Mouse (Mus musculus) erythroid progenitor cell, adult 5-6 weeks (primary cell): ENCODE results near the gene Socs7. TPM values are rescaled to one million over a fixed set of nuclear protein-coding genes. Genes with fewer than 3 reads are reported as not detected.
A peak's percentile ranks its signal among the peaks of the same experiment; 100 is the strongest.

Experiments
- ATAC-seq: replicated peaks from 2 replicates; pipeline ENCODE4 v1.8.0; 2016; ENCODE audit warnings: moderate number of reproducible peaks, mild to moderate bottlenecking, moderate TSS enrichment, inconsistent platforms; ENCODE audit not compliant: poor library complexity, low FRiP score, severe bottlenecking
- total RNA-seq, 2 experiments: library from RNA; stranded (forward) in 1 of 2; stranded (reverse) in 1 of 2; fragments of 150-400 nt in 1 of 2; fragments of 186-747, 209-891 nt in 1 of 2; gene quantifications; 2 replicates each; pipeline versions ENCODE4 v1.2.3 to v1.2.4; 2015 to 2017; ENCODE audit warnings: low replicate concordance in 2 of 2

Socs7 gene
- total RNA-seq, 2 experiments from 2014 or later = 2.5 to 5.4 TPM

- ATAC-seq = no peak
These were observed 11.1 kb downstream of the Socs7 start for GRCm38 (mm10) chr11:97373402-97373801.

DNA sequence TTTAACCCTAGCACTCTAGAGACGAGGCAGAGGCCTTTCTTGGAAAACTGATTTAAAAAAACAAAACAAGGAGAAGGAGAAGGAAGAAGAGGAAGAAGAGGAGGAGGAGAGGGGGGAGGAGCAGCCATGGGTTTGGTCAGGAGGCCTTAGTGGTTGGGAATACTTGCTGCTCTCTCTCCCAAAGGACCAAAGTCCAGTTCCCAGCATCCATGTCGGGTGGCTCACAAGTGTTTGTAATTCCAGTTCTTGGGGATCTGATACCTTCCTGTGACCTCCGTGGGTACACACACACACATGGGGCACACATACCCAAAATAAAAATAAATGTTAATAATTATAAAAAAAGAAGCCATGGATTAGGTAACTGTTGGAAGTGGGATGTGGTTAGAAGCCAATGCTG, 17.7 kb downstream of the Socs7 start:
- no peak for ATAC-seq

DNA sequence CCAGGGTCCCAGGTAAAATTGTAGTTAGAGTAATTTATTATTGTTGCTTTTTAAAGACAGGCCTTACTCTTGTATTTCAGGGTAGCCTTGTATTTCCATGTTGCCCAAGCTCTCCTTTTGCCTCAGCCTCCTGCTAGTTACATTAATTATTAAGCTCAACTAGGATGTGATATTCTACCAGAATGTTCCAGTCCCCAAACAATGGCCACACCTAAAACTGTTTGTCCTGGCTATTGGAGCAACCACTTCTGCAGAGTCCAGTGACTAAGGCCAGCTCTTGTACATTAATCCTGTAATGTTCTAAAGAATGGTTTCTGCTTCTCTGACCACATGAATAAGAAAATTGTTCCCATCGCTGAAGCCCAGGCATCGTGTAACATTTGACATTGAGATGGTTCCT, 20.7 kb downstream of the Socs7 start:
- ATAC-seq = no peak

GRCm38 (mm10) chr11:97383764-97384163, 21.4 kb downstream of the Socs7 start:
- ATAC-seq = no peak

DNA sequence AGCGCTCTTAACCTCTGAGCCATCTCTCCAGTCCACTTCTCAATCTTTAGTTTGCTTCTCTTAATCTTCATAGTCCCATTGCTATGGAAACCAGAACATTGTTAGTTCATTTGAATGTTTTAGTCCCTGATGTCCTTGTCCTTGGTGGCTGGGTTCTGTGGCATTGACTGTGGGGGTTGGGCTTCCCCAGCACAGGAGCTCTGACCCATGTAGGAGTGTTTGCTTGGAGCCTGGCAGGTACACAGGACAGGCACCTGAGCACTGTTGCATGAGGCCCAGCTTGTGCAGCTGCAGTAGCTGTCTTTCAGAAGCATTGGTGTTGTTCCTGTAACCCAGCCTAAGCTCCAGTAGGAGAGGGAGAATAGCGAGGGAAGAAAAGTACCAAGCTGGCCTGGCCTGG, 25.5 kb downstream of the Socs7 start:
- no peak for ATAC-seq

DNA sequence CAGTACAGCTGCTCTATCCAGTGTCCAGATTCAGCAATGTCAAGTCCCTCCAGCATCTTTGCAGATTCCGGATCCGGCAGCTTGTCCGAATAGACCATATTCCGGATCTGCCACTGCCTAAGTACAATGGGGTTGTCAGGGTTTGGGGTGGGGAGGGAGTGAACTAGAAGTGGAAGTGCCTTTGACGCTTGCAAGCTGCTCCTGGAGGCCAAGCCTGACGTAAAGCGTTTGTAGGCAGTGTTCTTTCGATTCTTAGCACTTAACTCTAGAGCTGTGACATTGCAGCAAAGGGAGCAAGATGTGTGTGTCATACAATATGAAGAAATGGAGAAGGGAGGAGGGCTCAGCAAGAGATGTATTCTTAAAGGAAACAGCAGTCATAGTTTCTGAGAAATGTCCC, 26.8 kb downstream of the Socs7 start:
- ATAC-seq = no peak

- no peak for ATAC-seq
These were observed 31.3 kb downstream of the Socs7 start for GRCm38 (mm10) chr11:97393658-97394057.

DNA sequence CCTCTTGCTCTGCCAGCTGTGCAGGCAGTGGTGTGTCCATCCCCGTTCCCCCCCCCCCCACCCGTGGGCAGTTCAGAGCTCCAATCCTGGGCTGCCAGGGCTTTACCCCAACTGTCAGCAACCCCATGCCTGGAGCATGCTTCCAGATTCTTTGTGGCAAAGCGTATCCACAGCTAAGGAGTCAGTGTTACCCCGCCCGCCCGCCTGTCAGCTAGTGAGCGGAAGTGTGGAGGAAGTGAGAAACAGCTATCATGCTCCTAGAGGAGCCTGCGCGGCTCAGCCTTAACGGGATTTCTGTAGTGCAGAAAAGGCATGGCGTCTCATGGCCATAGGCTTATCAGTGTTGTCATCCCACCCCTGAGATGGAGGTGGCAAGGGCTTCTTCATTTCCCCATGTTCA, 31.8 kb downstream of the Socs7 start:
- no peak for ATAC-seq

DNA sequence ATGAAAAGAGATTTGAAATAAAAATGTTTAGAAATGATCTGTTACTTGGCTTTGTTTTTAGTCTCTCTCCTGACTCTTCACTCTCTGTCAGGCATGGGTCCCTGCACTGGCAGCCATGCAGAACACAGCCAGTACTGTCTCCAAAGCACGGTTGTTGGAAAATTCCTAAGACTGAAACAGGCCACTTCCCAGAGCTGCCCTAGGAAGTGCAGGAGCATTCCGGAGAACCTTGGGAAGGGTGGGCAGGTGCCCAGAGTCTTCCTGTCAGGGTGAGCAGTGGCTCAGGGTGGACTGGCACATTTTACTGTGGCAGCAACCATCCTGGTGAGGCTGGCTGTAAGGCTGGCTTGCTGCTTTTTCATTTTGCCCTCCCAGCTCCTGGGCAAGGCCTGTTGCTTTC, 36.2 kb downstream of the Socs7 start:
- ATAC-seq = no peak

- peak; percentile 87 for ATAC-seq
These were observed 37.8 kb downstream of the Socs7 start for GRCm38 (mm10) chr11:97399958-97400710.

GRCm38 (mm10) chr11:97401082-97401481, 38.7 kb downstream of the Socs7 start:
- no peak for ATAC-seq

GRCm38 (mm10) chr11:97401686-97402435, 39.5 kb downstream of the Socs7 start:
- ATAC-seq = no peak

DNA sequence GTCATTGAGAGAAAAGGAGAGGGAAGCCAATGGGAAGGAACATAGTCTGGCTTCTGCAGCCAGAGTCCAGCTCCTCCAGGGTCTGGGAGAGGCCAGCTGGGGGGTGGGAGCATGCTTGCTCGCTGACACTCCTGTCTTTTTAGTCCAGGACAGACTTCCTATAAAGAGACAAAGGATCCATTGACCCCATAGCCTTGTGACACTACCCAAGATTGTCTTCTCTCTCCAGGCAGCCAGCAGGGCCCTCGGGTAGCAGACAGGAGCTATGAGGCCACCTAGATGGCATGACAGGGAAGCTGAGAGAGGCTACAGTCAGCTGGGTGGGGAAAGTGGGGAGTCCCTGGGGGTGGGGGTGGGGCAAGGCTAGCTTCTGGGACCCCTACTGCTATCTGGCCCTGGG, 40.4 kb downstream of the Socs7 start:
- no peak for ATAC-seq

DNA sequence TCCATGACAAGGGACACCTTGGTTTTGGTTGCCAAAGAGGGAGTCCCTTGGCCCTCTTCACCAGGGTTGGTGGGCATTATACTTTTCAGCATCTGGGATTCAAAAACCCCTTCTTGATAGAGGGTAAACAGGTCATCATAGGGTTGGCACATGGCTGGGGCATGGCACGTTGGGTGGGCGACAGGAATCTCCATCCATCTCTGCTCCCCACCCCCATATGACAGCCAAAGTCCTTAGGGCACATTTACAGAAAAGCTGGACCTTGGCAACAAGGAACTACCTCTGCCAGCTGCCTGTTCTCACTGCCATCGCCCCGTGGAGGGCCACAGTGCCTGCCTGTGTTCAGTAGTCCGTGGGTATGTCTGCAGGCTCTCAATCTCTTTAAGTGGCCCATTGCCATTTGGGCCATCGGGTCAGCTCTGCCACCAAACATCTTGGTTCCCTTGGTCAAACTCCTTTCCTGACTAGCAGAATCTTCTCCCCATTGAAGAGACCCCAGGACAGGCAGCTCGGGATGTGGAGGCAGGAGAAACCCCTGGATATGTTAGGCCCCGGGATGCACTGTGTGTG, 41.3 kb downstream of the Socs7 start:
- ATAC-seq = no peak

DNA sequence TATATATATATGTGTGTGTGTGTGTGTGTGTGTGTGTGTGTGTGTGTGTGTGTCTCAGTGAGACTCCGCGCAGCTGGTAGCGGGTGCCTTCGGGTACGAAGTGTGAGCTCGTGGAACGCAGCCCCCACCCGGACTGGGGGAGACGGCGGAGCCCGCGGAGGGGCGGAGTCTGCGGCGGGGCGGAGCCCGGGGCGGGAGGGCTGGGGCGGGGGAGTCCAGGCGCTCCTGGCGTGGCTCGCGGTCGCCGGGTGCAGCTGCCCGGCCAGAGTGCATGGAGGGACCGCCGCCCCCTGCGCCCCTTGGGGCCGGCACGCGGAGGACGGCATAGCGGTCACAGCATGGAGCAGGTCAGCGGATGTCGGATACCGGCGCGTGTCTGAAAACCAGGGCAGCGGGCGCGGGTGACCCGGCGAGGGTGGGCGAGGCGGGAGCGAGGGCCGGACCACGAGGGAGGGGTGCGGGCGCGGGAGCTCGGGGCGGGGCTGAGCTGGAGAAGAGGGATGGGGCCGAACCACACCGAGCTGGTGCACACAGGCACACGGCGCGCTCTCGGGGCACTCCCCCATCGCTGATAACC, 41.9 kb downstream of the Socs7 start:
- no peak for ATAC-seq

DNA sequence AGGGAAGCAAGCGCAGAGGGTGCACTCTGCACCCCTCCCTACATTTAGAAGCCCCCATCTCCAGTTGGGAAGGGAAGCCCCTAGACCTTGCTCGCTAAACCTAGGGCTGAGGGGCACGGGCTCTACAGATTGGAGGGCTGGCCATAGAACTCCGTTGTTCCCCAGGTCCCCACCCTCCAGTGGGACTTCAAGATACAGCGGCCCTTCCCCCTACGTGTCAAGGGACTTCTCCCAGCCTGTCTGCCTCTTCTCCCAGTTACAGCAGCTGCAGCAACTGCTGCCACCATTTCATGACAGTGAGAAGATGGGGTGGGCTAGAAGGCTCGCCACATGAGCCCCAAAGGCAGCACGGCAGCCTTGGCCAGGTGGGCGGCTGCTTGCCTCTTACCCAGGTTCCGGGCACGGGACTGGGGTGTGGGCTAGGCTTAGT, 42.4 kb downstream of the Socs7 start:
- no peak for ATAC-seq

- no peak for ATAC-seq
These were observed 44.0 kb downstream of the Socs7 start for GRCm38 (mm10) chr11:97406094-97406951.

GRCm38 (mm10) chr11:97407456-97407855, 45.1 kb downstream of the Socs7 start:
- ATAC-seq = no peak

- peak; percentile 70 for ATAC-seq
These were observed 45.8 kb downstream of the Socs7 start for GRCm38 (mm10) chr11:97408171-97408570.

- ATAC-seq = no peak
These were observed 48.6 kb downstream of the Socs7 start for GRCm38 (mm10) chr11:97410958-97411357.
